Mouse (Mus musculus): ENCODE measurements around the gene Gabpb2. TPM values are rescaled to one million over a fixed set of nuclear protein-coding genes. Genes with fewer than 3 reads are reported as not detected.

The Gabpb2 gene
- polyA plus RNA-seq, 1 experiment from 2014 or later = 4.8 TPM

DNA sequence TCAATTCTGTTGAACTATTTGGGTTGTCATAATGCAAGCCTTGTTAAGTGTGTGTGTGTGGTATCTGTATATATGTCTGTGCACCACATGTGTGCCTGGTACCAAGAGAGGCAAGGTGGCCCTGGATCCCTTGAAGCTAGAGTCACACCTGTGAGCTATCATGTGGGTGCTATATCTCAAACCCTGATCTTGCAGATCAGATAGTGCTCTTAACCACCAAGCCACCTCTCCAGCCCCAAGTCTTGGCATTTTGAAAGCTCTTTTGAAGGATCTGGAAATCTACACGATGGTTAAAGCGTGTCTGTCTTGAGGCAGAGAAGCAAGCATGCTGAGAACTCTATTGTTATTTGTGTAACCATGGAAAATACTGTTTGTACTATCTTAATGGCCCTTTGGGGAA, 7.1 kb downstream of the Gabpb2 start:
- Histone ChIP-seq H3K4me1 (ENCODE audit: control insufficient read depth, insufficient read depth, low read length) (no peaks in the 10 kb centered on the region), H3K9ac (ENCODE audit: low read length) (no peak overlapping the region), H3K27me3 (ENCODE audit: control insufficient read depth, insufficient read depth, low read length) (no peaks in the 10 kb centered on the region), H3K9me3 (ENCODE audit: control insufficient read depth, low read length) (no peaks in the 10 kb centered on the region), H3K27ac (ENCODE audit: low read depth, low read length) (no peak overlapping the region), H3K4me2 (ENCODE audit: low read depth) (no peak overlapping the region), H3K4me3 (ENCODE audit: low read depth, low read length) (no peak overlapping the region), H3K36me3 (ENCODE audit: control insufficient read depth, insufficient read depth, low read length) (peaks cover 2% of the 10 kb centered on the region; the same call in 1 of the 2 replicates)
- WGBS = 86% methylated on average over 2 of the region's 2 CpGs
- ATAC-seq (ENCODE audit: insufficient read depth, low FRiP score, low TSS enrichment) = no peak
- DNase-seq (ENCODE audit: low spot score) = no peak

DNA sequence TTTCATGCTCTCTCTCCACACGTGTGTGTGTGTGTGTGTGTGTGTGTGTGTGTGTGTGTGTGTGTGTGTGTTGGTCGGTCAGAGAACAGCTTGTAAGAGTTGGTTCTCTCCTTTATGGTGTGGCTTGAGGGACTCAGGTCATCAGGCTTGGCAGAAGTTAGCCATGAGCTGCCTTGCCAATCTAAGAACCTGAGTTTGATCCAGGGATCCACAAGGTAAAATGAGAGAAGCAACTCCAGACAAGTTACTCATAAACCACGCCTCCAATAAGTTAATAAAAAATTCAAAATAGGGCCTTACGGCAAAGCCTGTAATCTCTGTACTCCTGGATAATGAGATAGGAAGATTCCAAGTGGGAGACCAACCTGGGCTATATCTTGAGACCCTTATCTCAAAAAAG, 9.4 kb downstream of the Gabpb2 start:
- H3K4me2 ChIP-seq (ENCODE audit: low read depth) = no peak overlapping the region
- no peaks in the 10 kb centered on the region for H3K4me1 ChIP-seq (ENCODE audit: control insufficient read depth, insufficient read depth, low read length)
- H3K9me3 ChIP-seq (ENCODE audit: control insufficient read depth, low read length) = no peaks in the 10 kb centered on the region
- no peak overlapping the region for H3K9ac ChIP-seq (ENCODE audit: low read length)
- no peaks in the 10 kb centered on the region; the same call in 1 of the 2 replicates for H3K36me3 ChIP-seq (ENCODE audit: control insufficient read depth, insufficient read depth, low read length)
- ATAC-seq (ENCODE audit: insufficient read depth, low FRiP score, low TSS enrichment) (no peak), DNase-seq (ENCODE audit: low spot score) (no peak)
- H3K4me3 ChIP-seq (ENCODE audit: low read depth, low read length) = no peak overlapping the region
- no peak overlapping the region for H3K27ac ChIP-seq (ENCODE audit: low read depth, low read length)
- WGBS = 90% methylated on average over 4 of the region's 4 CpGs
- no peaks in the 10 kb centered on the region for H3K27me3 ChIP-seq (ENCODE audit: control insufficient read depth, insufficient read depth, low read length)

DNA sequence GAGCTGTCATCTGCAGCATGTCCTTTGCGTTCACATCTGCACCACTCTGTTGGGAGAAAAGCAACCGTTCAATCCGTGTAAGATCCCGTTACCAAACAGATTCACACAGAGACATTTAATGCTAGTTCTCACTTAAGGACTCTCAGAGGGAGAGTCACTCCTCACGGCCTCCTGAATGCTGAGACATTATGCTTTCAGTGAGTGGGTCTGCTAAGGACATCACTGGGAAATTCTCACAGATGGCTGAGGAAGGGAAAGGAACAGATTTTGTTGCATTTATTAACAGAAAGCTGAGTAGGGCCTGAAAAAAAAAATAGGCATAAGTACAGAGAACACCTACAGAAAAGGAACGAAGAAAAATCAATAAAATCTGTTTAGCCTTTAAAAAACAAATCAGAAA, 13.8 kb downstream of the Gabpb2 start:
- peaks cover 6% of the 10 kb centered on the region; the same call in 1 of the 2 replicates for H3K36me3 ChIP-seq (ENCODE audit: control insufficient read depth, insufficient read depth, low read length)
- no peaks in the 10 kb centered on the region for H3K4me1 ChIP-seq (ENCODE audit: control insufficient read depth, insufficient read depth, low read length)
- no peak overlapping the region for H3K4me2 ChIP-seq (ENCODE audit: low read depth)
- no peaks in the 10 kb centered on the region for H3K9me3 ChIP-seq (ENCODE audit: control insufficient read depth, low read length)
- WGBS = 93% methylated on average over 6 of the region's 6 CpGs
- no peak overlapping the region for H3K27ac ChIP-seq (ENCODE audit: low read depth, low read length)
- DNase-seq (ENCODE audit: low spot score) (no peak), ATAC-seq (ENCODE audit: insufficient read depth, low FRiP score, low TSS enrichment) (no peak)
- no peak overlapping the region for H3K9ac ChIP-seq (ENCODE audit: low read length)
- H3K27me3 ChIP-seq (ENCODE audit: control insufficient read depth, insufficient read depth, low read length) = no peaks in the 10 kb centered on the region
- no peak overlapping the region for H3K4me3 ChIP-seq (ENCODE audit: low read depth, low read length)

DNA sequence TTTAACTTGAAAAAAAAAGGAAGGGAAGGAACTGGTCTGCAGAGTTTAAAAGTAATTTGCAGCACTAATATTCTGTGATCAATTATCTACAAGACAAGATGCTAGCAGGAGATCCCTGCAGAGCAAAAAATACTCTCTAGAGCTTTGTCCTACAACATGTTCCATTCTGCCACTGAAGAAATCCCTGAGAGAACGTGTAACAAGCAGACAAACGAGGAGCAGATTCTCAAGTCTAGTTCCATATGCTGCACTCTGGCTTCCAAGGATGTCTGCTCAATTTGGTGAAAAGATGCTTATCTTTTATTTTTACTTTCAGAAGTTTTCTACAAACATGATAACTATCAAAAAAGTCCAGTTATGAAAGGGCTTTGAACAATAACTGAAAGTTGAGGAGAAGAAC, 17.2 kb downstream of the Gabpb2 start:
- Histone ChIP-seq H3K27ac (ENCODE audit: low read depth, low read length) (no peak overlapping the region), H3K36me3 (ENCODE audit: control insufficient read depth, insufficient read depth, low read length) (peaks cover 9% of the 10 kb centered on the region; the same call in 1 of the 2 replicates), H3K9ac (ENCODE audit: low read length) (no peak overlapping the region), H3K4me3 (ENCODE audit: low read depth, low read length) (no peak overlapping the region), H3K27me3 (ENCODE audit: control insufficient read depth, insufficient read depth, low read length) (no peaks in the 10 kb centered on the region), H3K4me1 (ENCODE audit: control insufficient read depth, insufficient read depth, low read length) (no peaks in the 10 kb centered on the region), H3K9me3 (ENCODE audit: control insufficient read depth, low read length) (no peaks in the 10 kb centered on the region), H3K4me2 (ENCODE audit: low read depth) (no peak overlapping the region)
- 83% methylated on average over 2 of the region's 2 CpGs for WGBS
- DNase-seq (ENCODE audit: low spot score) = no peak
- ATAC-seq (ENCODE audit: insufficient read depth, low FRiP score, low TSS enrichment) = no peak

DNA sequence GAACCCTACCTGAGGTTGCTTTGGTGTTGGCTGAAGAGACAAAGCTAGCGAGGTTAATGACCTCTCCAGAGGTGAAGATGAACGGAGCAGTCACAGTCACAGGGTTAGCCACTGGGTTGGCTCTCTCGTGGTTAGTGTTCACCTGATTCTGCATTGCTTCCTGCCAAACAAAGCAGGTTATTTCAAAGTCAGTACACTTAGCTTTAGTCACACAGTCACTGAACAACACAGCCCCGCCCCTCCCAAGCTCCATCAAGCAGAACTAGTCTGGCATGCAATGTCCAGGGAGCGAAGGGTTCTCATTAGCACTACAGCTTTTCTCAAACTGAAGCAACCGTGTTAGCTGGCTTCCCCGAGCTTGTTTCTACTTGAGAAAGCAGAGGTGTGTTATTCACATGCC, 17.6 kb downstream of the Gabpb2 start:
- Histone ChIP-seq H3K9ac (ENCODE audit: low read length) (no peak overlapping the region), H3K9me3 (ENCODE audit: control insufficient read depth, low read length) (no peaks in the 10 kb centered on the region), H3K27ac (ENCODE audit: low read depth, low read length) (no peak overlapping the region), H3K4me1 (ENCODE audit: control insufficient read depth, insufficient read depth, low read length) (no peaks in the 10 kb centered on the region), H3K27me3 (ENCODE audit: control insufficient read depth, insufficient read depth, low read length) (no peaks in the 10 kb centered on the region), H3K36me3 (ENCODE audit: control insufficient read depth, insufficient read depth, low read length) (peaks cover 12% of the 10 kb centered on the region), H3K4me2 (ENCODE audit: low read depth) (no peak overlapping the region), H3K4me3 (ENCODE audit: low read depth, low read length) (no peak overlapping the region)
- ATAC-seq (ENCODE audit: insufficient read depth, low FRiP score, low TSS enrichment) (no peak), DNase-seq (ENCODE audit: low spot score) (no peak)
- 83% methylated on average over 7 of the region's 7 CpGs for WGBS

DNA sequence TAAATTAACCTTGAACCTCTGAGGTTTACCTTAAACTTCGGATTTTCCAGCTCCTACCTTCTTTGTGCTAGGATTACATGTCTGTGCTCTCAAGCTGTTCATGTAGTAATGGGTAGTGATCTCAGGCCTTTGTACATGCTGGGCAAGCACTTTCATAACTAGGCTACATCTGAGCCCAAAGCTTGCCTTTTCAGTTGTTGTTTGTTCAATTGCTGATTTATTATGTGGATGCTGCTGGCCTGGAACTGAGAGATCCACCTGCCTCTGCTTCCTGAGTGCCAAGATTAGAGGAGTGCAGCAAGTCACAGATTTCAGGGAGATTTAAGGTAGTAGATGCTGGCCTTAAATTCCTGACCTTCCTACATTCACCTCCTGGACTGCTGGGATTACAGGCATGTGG, 18.6 kb downstream of the Gabpb2 start:
- no peak overlapping the region for H3K4me2 ChIP-seq (ENCODE audit: low read depth)
- peaks cover 12% of the 10 kb centered on the region for H3K36me3 ChIP-seq (ENCODE audit: control insufficient read depth, insufficient read depth, low read length)
- DNase-seq (ENCODE audit: low spot score) = no peak
- H3K27me3 ChIP-seq (ENCODE audit: control insufficient read depth, insufficient read depth, low read length) = no peaks in the 10 kb centered on the region
- no peaks in the 10 kb centered on the region for H3K9me3 ChIP-seq (ENCODE audit: control insufficient read depth, low read length)
- ATAC-seq (ENCODE audit: insufficient read depth, low FRiP score, low TSS enrichment) = no peak
- H3K27ac ChIP-seq (ENCODE audit: low read depth, low read length) = no peak overlapping the region
- no peak overlapping the region for H3K9ac ChIP-seq (ENCODE audit: low read length)
- no peaks in the 10 kb centered on the region for H3K4me1 ChIP-seq (ENCODE audit: control insufficient read depth, insufficient read depth, low read length)
- no peak overlapping the region for H3K4me3 ChIP-seq (ENCODE audit: low read depth, low read length)
- 88% methylated on average over 1 of the region's 1 CpGs for WGBS

DNA sequence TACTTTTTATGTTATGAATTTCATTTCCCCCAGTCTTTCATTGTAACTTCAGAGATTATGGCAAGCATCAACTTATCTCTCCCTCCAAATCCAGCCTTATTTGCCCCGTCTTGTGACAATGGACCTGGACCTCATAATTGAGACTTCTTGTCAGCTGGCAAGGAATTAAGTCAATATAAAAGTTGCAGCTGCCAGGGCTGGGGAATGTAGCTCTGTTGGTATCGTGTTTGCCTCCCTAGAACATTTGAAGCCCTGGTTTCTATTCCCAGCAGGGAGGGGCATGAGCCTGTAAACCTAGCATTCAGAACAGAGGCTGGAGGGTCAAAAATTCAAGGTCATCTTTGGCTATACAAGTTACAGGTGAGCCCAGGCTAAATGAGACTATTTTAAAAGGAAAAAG, 21.9 kb downstream of the Gabpb2 start:
- Histone ChIP-seq H3K4me1 (ENCODE audit: control insufficient read depth, insufficient read depth, low read length) (no peaks in the 10 kb centered on the region), H3K36me3 (ENCODE audit: control insufficient read depth, insufficient read depth, low read length) (peaks cover 6% of the 10 kb centered on the region), H3K4me3 (ENCODE audit: low read depth, low read length) (no peak overlapping the region), H3K9ac (ENCODE audit: low read length) (no peak overlapping the region), H3K9me3 (ENCODE audit: control insufficient read depth, low read length) (no peaks in the 10 kb centered on the region), H3K27ac (ENCODE audit: low read depth, low read length) (no peak overlapping the region), H3K27me3 (ENCODE audit: control insufficient read depth, insufficient read depth, low read length) (no peaks in the 10 kb centered on the region), H3K4me2 (ENCODE audit: low read depth) (no peak overlapping the region)
- WGBS = 97% methylated on average over 2 of the region's 2 CpGs
- DNase-seq (ENCODE audit: low spot score) (no peak), ATAC-seq (ENCODE audit: insufficient read depth, low FRiP score, low TSS enrichment) (no peak)

DNA sequence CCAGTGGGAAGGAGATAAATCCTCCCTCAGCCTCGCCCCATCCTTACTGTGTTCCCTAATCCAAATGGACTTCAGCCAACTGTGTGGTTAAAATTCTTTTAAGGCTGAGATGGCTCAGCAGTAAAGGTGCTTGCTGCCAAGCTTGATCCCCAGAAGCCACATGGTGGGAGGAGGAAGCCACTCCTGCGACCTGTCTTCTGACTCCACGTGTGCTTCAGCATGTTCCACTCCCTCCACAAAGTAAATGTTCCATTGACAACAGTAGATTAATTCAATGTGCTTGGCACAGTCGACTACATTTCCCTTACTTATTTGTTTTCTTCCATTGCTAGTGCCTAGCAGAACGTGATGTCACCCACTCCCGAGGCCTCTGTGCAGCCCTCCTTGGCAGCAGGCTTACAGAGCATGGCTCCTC, 23.0 kb downstream of the Gabpb2 start:
- Histone ChIP-seq H3K4me3 (ENCODE audit: low read depth, low read length) (no peak overlapping the region), H3K36me3 (ENCODE audit: control insufficient read depth, insufficient read depth, low read length) (peaks cover 8% of the 10 kb centered on the region), H3K27ac (ENCODE audit: low read depth, low read length) (no peak overlapping the region), H3K4me1 (ENCODE audit: control insufficient read depth, insufficient read depth, low read length) (no peaks in the 10 kb centered on the region), H3K9me3 (ENCODE audit: control insufficient read depth, low read length) (no peaks in the 10 kb centered on the region), H3K4me2 (ENCODE audit: low read depth) (no peak overlapping the region), H3K27me3 (ENCODE audit: control insufficient read depth, insufficient read depth, low read length) (no peaks in the 10 kb centered on the region), H3K9ac (ENCODE audit: low read length) (no peak overlapping the region)
- ATAC-seq (ENCODE audit: insufficient read depth, low FRiP score, low TSS enrichment) = no peak
- 88% methylated on average over 6 of the region's 6 CpGs for WGBS
- DNase-seq (ENCODE audit: low spot score) = no peak

DNA sequence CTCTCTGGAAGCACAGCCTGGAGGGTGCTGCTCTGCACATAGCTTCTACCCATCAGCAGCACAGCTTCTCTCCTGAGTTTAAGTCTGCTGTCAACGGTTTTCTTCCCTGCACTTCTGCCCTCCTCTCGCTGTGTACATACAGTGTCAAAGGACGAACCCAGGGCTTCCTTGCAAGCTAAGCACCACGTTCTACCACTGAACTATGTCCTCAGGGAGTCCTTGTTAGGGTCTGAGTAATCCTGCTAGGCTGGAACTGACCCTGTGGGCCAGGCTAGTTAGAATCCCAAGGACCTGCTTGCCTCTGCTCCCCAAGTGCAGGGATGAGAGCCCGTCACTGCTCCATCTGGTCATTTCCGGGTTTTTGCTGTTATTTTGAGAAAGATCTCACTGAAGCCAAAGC, 30.8 kb downstream of the Gabpb2 start:
- Histone ChIP-seq H3K27ac (ENCODE audit: low read depth, low read length) (no peak overlapping the region), H3K27me3 (ENCODE audit: control insufficient read depth, insufficient read depth, low read length) (no peaks in the 10 kb centered on the region), H3K4me3 (ENCODE audit: low read depth, low read length) (no peak overlapping the region), H3K36me3 (ENCODE audit: control insufficient read depth, insufficient read depth, low read length) (peaks cover 9% of the 10 kb centered on the region), H3K4me2 (ENCODE audit: low read depth) (no peak overlapping the region), H3K9ac (ENCODE audit: low read length) (no peak overlapping the region), H3K4me1 (ENCODE audit: control insufficient read depth, insufficient read depth, low read length) (no peaks in the 10 kb centered on the region), H3K9me3 (ENCODE audit: control insufficient read depth, low read length) (no peaks in the 10 kb centered on the region)
- DNase-seq (ENCODE audit: low spot score) (no peak), ATAC-seq (ENCODE audit: insufficient read depth, low FRiP score, low TSS enrichment) (no peak)
- 90% methylated on average over 6 of the region's 6 CpGs for WGBS
